Mouse (Mus musculus) frontal cortex, postnatal 10 days (tissue): Measurements from ENCODE around the gene Limch1.

Source experiments
- DNase-seq, 2 experiments: peaks; one replicate each; pipeline ENCODE4 v3.0.0; 2022; ENCODE audit warnings: low spot score in 2 of 2, mixed read lengths in 1 of 2

Gene Limch1

DNA sequence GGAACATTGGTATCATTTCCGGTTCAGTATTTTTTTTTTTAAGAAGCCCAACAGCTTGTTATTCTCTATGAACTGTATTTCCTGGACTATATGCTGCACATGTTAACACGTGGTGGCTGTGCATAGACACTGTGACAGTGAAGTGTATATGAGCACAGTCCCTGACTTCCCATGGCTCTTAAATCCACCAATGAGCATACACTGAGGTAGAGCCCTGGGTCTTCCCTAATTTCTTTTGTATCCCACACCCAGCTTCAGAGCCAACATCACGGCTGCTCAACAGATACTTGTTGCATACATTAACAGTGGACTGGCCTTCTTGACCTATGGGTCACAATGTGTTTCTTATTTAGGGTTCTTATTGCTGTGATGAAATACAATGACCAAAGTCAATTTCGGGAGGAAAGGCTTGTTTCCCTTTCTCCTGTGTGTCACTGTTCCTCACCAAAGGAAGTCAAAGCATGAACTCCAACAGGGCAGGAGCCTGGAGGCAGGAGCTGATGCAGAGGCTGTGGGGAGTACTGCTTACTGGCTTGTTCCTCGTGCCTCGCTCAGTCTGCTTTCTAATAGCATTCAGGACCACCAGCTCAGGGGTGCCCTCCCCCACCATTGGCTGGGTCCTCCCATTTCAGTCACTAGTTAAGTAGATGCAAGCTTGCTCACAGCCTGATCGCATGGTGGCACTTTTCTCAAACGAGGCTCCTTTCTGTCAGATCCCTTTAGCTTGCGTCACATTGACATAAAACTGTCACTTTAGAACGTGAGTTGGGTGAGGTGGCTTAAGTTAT lies 130.6 kb downstream of the Limch1 start:
- no peak for DNase-seq

DNA sequence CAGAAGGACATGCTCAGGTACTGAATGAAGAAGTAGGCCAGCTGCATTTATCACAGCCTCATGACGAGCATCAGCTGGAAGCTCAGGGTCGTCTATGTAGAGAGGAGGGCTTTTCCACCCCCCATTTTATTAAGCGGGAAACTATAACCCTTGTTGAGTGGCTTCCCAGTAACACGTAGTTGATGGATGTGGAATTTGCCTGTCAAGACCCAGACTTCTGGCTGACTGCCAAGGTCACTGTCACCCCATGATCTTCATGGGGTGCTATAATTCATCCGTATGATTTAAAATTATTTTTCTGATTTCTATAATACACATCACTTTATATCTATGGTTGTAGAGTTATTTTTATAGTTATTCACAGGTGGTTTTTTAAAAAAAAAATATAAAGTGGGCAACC lies 131.4 kb downstream of the Limch1 start:
- no peak for DNase-seq

DNA sequence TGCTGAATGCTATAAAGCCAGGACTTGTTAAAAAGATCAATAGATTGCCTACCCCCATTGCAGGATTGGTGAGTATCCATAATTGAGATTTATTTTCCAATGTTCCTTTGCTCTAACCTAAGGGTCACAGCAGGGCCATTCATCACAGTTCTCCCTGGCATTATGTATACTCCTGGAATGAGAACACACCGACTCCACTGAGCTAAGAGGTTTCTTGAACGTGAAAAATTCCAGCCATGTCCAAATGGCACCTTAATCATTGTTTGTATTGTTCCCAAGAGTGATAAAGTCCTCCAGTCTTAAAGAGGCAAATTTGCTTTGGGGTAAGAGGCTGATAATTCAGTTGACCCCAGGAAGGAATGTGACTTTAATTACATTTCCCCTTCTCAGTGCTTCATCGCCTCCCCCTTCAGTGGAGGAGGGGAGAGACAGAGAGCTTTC lies 136.3 kb downstream of the Limch1 start:
- DNase-seq = no peak

DNA sequence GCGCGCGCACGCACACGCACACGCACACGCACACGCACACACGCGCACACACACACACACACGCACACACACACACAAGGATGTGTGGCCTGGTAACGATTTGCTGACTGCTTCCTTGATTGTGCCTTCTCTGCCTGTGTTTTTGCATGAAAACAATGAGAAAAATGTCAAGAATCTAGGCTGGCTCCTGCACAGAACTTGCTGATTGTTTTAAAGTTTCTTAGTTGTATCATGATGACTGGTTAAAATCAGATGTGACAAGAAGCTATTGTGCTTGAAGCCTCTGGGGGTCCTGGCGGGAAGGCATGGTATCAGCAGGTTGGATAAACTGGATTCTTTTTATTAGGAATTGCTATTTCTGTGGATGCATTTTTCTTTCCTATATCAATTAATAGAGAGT lies 137.1 kb downstream of the Limch1 start:
- DNase-seq = no peak

DNA sequence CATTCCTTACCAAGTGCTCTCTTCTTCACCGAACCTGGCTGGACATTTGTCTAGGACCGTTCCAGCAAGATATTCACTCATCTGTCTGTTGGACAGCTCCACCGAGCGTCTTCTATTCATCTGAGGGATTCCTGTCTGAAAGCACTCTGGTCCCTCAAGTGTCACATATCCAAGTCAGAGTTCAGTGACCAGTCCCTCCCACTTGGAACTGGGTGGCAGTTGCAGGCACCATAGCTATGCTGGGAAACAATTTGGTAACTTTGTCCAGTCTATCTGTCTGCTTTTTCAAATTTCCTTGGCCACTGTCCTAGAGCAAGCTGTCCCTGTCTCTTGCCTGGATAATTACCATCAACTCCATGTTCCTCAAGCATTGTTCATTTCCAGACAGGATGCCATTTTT lies 138.9 kb downstream of the Limch1 start:
- no peak for DNase-seq

DNA sequence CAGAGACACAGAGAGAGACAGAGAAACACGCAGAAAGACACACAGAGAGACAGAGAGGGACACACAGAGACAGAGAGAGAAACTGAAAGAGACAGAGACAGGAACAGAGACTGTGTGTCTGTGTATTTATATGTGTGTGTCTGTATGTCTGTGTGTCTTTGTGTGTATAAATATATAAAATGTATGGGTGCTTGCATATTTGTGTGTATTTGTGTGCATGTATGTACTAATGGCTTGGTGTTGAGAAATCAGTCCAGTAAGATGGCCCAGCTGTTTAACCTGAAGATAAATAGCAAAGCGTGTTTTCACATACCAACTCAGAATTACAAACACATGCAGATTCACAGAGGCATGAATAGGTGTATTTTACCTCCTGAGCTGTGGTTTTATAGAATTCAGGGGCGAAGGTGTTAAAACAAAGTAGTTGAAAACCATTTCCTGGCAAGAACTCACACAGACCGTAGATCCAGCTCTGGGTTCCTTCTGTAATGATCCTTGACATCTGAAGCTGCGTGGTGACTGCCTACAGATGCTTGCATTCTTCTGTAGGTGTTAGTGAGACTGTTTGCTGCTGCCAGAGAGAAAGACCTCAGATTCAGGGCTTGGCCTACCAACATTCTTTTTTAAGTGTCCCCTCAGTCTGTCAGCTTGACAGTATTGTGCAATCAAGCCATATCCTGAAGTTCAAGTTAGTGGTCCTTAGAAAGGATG lies 140.9 kb downstream of the Limch1 start:
- no peak for DNase-seq

DNA sequence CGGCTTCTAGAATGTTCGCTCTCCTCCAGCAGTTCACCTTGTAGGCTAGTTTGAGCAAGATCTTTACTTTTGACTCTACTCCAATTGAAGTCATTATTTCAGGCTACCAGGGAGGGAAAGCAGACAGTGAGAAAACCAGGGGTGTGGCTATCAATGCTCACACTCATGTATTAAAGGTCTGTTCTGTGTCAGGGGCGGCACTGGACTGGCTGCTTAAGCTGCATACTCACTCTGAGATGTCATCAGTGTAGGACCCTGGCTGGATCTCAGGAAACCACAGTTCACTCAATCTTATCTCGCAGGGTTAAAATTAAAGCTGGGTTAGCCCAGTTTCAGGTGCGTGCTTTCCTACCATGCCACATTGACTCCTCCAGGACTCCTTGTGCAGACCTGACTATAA lies 142.4 kb downstream of the Limch1 start:
- DNase-seq = no peak

DNA sequence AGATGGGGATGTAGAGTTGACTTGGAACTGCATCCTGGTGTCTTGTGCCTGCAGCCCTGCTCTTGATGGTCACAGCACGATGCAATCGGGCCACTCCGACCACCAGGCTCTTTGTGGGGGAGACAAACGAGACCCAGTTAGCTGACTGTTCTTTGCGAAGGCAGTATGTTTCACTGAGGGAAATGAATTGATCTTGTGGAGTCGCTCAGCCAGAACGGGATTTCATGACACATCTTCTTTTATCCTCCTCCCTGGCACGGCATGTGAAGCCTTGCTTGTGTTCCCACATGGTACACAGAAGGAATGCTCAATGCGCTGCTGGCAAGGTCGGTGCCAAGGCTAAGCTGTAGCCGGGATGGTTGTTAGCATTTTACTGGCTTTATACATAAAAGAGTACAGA lies 143.7 kb downstream of the Limch1 start:
- DNase-seq = peak; percentile 48 to 70

DNA sequence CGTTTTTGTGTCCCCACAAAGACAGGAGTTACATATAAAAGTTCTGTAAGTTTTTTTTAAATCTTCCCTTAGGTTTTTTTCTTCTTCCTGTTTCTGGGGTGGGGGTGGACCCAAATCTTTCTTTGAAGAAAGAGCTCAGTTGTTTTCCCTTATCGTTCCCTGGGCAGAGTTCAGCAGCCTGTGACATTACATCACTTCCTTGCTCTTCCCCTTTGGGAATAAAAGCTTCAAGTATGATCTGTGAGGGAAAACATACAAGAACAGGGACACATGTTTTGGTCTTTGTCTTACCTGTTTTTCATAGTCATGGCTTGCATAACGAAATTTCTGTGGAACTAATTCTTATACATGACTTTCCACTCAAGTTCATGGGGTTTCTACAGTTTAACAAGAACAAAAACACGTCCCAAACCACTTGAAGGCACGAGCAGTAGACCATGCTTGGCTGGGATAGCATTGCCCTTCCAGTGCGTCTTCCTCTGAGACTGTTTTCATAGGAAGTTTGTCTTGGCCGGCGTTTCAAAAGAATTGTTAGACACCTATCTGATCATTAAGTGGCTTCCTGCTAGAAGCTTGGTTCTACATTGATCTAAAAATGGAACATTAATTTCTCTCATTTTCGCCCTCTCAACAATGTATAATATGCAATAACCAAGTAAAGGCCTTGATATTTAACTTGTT lies 150.0 kb downstream of the Limch1 start:
- DNase-seq = no peak

DNA sequence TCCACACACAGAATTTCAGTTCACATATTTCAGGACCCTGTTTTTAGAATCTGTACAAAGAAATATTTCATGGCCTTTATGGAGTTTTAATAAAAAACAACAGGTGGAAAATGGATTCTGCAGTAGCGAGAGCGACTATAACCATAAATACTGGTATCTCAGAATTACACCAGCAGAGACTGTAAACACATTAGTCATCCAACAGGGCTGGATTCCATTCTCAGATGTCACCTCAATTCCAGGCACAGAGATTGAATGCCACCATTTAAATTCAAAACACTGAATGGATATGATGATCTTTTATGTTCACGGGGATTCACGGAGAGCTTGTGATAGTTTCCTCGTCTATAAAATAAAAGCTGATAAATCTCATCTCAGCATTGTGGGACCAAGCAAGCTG lies 152.0 kb downstream of the Limch1 start:
- DNase-seq = no peak

DNA sequence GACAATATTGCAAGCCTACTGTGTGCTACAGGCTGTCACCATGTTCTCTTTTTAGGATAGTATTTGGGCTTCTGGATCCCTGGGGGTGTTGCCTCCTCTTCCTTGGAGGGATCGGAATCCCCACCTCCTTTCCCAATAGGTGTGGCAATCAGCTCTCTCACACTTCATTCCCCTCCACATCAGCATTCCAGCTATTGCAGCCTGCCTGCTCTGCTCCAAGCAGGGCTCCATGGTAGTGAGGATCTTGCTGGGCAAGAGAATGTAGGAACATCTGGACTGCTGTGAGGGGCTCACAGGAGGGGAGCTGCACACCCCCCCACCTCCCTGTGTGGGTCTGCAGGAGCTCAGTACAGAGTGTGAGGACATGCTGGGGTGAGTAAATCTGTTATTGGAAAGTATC lies 152.6 kb downstream of the Limch1 start:
- DNase-seq = no peak

DNA sequence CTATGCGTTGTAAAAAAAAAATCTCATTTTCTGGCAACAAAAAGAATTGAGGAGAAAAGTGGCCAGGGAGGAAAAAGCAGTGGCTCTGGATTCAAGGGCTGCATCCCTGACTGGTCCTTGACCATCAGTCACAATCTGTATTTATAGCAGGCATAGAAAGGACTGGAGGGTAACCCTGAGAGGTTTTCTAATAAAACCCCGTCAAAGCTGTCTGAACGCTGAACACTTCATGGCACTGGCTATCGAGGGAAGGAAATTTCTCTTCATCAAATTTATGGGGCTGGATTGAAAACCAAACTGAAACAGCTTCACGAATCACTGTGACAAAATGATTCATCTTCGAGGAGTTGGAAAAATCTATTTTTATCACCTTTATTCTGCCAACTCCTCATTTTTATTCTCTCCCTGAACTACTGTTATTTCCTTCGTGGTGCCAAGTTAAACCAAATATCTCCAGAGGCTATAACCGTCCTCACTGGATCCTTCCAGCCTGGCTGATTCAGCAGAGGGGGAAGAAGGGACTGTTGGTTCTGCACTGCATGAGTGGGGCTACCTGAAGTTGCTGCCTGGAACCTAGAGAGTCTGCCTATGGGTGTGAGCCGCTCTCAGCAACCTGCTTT lies 153.3 kb downstream of the Limch1 start:
- DNase-seq = no peak

DNA sequence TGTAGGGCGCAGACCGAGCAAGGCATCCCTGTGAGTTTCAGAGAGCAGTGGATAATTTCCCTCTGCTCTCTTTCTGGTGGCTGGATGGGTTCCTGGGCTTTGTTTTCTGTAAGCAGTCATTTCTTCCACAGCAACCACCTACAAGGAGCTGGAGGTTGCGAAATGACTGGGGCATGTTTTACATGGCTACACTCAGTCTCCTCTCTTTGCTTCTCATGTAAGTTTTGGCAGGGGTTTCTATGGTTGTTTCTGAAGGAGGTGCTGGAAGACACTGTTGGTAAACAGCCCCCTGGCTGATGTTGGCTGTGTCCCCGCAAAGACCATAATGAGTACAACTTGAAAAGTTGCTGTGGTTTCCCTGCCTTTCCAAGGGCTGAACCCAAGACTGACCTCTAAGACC lies 155.5 kb downstream of the Limch1 start:
- DNase-seq = no peak

DNA sequence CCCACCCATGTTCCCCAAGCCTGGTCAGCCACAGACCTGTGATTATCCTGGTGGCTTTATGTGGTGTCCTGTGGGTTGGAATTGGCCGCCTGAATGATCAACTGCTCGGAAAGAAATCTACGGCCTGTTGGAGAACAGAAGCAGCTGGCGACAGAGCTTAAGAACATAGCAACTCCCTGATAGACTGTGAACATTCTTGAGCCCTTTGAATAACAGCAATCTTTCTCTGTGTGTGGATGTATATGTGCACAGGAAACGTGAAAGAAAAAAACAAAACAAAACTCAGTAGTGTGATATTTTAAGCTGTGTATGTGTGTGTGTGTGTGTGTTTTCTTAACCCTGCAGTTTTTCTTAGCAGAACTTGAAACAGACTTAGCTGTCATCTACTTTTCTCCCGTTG lies 159.2 kb downstream of the Limch1 start:
- DNase-seq = no peak

DNA sequence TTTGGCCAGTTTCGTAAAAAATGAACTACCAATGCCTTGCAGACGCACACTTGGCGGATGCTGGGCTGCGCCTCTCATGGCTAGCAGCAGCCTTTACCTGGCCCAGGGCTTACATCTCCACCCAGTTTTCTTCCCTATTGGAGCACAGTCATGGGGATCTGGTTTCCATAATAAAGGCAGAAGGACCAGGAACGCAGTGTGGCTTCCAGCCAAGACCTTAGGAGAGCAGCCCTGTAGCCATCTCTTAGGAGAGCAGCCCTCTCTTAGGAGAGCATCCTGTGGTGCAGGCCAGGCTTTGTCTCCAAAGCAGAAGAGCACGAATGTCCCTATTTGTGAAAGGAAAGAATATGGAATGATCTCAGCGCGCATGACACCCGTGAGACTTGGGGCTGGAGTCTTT lies 163.3 kb downstream of the Limch1 start:
- no peak for DNase-seq

DNA sequence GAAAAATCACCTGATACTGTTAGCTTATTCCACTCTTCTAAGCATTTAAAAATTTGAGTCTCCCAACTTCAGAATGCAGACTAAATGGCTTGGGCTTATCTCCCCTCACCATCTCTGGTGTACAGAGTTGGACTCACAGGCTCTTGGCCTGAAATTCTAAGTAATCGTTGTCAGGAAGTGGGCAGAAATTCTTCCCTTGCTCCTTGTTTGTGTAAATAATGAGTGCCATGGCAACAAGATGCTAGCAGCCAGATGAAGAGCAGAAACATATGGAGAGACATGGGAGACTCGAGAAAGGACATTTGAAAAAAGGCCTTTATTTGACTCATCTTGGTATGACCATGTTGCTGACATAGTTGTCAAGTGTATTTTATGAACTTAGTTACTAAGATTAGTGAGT lies 164.3 kb downstream of the Limch1 start:
- no peak for DNase-seq

DNA sequence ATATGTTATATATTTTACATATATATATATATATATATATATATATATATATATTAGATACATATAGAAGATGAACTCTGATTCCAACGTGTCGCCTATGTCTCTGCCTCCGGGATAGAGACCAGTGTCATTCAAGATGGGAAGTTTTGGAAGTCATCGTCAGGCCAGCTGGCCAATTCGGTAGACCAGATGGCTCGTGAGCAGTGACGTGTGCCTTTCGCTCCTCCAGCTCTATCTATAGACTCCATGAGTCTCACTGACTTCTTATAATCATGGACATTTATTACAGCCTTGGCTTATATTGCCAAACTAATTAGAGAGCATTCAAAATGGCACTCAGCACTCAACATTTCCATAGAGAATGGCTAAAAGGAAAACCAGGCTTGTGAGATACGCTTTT lies 165.0 kb downstream of the Limch1 start:
- no peak for DNase-seq

DNA sequence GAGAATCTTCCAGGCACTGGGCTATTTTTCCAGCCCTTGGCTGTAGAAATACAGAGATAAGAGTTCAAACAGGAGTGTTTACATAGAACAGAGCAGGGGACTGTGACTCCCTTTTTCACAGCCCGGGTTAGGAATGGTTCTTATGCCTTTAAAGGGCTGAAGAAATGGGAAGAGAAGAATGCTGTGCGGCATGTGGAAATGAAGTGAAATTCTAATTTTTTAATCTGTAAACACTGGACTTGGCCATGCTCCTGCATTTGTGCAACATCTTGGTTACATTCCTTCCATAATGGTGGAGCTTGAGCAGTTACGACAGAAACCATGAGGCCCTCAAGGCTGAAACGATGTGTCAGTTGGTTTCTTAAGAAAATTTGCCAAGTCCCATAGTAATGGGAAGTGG lies 165.4 kb downstream of the Limch1 start:
- DNase-seq = no peak

DNA sequence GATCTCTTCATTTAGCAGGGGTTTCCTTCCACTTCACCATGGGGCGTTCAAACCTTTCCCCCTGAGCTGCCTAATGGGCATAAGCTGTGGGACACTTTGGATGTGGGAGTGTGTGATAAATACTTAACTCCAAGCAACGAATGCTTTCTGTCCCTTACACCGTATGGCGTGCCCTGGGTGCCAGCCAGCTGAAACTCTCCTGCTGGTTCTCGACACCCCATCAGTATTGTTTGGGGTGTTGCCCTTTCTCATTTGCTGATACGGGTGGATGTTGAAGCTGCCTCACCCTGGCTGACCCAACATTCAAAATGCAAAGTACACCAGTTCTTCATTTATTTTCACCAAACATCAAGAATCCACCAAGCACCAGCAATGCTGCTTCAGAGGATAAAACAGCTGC lies 168.2 kb downstream of the Limch1 start:
- DNase-seq = no peak

DNA sequence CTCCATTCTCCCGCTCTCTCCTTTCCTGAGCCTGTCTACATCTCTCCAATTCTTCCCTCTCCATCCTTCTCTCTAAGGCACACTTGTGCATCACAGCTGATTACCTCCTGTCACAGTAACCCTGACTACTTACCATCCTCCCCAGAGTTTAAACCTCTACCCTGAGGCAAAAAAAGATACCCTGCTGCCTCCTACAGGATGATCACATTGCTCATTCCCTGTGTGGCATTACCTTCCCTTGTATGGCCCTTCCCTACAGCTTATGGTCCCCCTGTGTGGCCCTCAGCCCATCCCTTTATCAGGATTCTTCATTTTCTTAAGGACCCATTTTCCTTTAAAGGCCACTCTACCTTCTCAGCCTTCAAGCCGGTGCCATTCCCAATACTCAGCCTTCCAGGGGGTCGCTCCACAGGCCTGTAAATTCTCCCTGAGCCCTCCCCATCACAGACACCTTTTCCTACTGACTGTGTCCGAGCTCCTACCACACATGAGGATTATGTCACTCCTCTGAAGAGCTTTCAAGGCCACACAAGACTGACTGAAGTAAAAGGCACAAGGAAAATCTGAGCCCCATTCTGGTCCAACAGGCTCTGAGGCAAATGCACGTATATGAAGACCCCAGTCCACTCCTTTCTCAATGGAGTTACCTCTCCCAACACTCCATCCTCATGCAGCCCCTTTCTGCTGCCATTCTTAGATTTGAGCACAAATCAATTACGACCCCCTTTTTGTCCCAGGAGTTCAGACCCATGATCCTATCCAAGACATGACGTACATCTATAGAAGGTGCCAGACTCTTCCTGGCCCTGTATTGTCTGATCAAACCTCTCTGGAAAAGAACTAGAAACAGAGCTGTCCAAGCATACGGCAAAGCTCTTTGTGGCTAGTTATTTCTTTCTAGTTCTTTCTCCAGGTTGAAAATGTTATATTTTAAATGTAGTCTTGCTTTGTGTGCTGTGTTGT lies 172.0 kb downstream of the Limch1 start:
- DNase-seq = no peak
